Mouse (Mus musculus) fibroblast of lung, adult 2 months (primary cell): ENCODE data around the gene Snx8.
A peak's percentile ranks its signal among the peaks of the same experiment; 100 is the strongest.

Experiments
- DNase-seq: peaks from one replicate; pipeline ENCODE4 v3.0.0-alpha.2; 2011; ENCODE audit warnings: low read depth

The Snx8 gene

DNA sequence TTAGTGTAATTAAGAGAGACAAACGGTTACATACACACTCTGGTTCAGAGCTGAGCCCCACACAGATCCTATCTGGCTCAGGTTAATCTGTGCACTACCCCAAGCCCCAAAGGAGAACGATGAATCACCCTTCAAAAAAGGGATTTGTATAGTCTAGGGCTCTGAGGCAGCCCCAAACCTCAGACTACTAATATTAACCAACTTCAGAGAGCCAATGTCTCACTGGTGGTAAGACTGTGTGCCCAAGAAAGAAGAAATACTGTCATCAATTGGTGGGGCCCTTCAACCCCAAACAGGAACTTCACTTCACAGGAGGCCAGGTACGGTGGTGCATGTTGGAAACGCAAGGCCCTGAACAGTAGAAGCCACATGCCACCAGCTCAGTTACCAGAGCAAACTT, 43.8 kb downstream of the Snx8 start:
- no peak for DNase-seq

DNA sequence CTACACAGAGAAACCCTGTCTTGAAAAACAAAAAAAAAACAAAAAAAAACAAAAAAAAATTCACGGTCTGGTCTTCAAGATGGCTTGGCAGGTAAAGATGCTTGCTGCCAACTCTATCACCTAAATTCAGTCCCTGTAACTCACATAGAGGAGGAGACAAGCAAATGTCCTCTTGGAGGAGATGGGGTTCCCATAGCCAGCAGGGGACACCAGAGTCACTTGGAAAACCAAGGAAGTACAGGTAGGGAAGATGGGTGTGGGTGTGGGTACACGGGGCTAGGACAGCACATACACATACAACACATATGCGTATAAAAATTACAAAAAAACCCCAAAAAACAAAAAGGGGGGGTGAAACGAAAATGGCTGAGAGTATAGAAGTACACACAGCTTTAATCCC, 46.2 kb downstream of the Snx8 start:
- DNase-seq, result no peak

DNA sequence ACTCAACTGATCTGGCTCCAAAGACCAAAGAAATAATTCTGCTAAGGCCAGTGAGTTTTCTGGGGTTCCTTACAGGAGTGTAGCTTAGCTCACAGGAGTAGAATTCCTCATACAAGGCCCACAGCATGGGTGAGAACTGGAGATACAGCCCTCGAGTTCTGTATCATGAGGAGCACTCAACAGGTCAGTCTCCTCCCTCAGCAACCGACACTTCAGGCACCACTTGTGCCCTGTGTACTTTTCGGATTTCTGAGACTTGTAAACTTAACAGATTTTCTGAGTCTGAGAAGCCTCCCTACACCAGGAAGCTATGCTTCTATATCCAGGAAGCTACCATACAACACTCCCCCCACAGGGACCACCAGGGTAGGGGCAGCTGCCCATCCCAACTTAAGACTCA, 49.2 kb downstream of the Snx8 start:
- DNase-seq, result no peak

DNA sequence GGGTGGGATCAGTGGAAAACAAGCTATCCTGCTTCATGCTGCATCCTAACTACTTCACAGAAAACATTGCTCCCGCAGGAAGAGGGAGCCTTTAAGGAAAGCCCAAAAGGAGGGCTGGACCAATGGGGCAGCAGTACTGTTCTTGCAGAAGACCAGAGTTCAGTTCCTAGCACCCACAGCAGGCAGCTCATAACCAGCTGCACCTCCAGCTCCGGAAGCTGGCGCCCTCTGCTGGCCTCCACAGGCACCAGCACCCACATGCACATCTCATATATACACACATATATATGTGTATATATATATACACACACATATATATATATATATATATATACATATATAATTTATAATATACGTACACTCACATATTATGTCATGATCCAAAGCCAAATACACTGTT, 50.3 kb downstream of the Snx8 start:
- no peak for DNase-seq

DNA sequence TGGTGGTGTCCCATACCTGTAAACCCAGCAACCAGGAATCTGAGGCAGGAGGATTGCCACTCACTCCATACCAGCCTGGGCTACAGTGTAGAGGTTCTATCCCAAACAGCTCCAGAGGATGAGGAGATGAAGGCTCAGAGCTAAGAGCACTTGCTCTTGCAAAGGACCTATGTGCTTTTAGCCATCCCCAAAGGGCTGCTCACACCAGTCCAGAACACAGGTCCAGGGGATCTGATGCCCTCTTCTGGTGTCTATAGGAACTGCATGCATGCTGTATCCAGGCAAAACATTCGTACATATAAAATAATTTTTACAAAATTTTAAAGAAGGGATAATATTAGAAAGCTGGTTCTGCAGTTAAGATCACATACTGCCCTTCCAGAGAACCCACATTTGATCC, 52.4 kb downstream of the Snx8 start:
- no peak for DNase-seq

DNA sequence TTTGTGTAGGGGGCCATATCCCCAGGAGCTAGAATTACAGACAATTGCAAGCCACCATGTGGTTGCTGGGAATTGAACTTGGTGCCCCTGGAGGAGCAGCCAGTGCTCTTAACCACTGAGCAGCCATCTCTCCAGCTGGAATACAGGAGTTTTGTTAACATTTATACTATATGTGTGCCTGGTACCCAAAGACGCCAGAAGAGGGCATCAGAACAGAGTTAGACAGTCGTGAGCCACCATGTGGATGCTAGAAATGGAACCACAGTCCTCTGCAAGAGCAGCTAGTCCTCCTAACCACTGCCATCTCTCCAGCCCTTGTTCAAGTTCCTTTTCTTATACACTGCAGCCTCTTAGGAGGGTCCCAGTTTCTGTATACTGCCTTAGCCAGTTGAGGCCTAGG, 55.4 kb downstream of the Snx8 start:
- DNase-seq, result no peak

DNA sequence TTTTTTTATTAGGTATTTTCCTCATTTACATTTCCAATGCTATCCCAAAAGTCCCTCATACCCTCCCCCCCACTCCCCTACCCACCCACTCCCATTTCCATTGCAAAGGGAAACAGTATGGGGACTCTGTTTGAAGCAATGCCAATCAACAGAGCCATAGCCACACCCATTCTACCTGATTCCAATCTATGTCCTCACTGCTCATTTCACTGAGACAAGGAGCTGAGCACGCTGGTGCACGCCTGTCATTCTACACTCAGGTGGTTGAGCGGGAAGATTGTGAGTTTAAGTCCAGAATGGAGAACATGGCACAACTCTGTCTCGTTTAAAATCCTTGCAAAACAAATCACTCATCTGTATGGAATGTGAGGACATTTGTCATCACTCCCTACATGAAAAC, 56.5 kb downstream of the Snx8 start:
- DNase-seq, result no peak

DNA sequence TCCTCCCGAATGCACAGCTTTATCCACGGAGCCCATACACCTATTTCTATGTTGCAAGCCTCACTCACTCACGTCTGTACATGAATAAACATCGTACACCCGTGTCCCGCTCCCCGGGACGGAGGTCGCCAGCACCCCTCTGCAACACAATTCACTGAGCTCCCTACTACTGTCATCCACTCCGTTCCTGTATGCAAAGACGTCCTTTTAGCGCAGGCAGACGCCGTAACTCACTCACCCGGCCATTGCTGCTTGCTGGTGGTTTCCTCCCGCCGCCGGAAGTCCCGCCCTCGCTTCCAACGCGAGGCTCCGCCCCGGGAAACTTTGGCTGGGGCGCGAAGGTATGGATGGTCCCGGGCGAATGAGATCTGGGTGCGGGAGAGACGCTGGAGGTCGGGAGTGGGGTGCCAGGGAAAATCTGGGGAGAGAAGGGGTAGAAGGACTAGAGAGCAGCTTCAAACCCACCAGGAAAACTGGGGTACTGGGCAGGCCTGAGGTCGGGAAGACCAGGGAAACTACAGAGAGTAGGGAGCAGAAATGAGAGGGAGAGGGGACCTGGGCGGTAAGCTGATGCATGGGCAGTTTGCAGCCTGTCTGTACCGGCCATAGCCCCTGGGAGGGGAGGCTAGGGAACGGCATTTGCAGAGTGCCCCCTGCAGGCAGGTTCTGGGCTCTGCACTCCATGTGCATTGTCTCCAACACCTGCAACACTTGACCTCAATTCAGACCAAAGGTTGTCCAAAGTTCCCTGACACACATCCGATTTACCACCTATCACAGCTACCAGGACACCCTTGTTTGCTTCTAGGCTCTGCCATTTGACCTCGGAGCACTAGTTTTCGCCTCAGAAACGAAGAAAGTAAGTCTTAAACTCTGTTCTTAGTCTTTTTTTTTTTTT, 57.2 kb downstream of the Snx8 start, which contains the start of gene Mrm2:
Mrm2 (minus strand) TSS at position 284 of the 898 bp plus-strand sequence.
- DNase-seq, result peak; percentile 34

DNA sequence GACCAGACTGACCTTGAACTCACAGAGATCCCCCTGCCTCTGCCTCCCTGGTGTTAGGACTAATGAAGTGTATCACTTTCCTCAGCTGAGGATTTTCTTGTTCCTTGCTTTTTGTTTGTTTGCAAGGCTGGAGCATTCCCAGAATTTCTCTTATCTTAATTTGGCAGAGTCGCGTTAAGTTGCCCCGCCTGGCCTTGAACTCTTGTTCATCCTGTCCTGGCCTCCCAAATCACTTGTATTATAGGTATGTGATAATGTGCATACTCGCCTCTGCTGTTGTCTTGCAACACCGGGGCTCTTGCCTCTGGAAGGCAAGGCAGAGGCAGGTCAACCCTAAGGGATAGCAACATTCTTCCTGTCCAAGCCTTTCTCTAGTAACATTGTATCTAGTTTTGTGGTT, 65.0 kb downstream of the Snx8 start:
- DNase-seq, result no peak

DNA sequence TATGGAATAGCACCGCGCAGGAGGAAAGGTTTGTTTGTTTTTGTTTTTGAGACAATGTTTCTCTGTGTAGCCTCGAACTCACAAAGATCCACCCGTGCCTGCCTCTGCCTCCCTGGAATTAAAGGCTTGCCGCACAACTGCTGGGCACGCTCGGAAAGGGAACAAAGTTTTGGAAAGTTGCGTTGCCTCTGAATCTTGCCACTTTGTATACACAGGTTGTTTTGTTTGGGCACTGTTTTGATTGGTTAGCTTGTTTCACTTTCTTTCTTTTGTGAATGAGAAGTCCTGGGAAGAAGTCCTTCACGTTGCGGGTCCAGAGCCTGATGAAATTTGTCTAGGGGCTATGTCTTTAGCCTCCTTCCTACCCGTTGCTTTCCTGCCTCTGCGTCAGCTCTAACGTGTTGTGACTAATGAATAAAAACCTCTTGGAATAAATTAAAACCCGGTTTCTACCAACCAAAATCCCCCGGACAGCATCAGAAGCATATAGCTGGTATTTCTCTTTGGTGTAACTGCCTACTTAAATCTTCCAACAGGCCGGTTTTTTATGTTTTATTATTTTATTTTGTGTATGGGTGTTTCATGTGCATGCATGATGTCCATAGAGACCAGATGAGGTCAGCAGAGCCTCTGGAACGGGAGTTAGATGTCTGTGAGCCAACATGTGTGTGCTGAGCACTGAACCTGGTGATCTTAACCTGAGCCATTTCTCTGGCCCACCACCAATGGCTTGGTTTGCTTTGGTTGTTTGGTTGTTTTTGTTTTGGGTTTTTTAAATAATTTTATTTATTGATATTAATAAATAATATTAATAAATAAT, 67.1 kb downstream of the Snx8 start:
- peak; percentile 24 for DNase-seq

DNA sequence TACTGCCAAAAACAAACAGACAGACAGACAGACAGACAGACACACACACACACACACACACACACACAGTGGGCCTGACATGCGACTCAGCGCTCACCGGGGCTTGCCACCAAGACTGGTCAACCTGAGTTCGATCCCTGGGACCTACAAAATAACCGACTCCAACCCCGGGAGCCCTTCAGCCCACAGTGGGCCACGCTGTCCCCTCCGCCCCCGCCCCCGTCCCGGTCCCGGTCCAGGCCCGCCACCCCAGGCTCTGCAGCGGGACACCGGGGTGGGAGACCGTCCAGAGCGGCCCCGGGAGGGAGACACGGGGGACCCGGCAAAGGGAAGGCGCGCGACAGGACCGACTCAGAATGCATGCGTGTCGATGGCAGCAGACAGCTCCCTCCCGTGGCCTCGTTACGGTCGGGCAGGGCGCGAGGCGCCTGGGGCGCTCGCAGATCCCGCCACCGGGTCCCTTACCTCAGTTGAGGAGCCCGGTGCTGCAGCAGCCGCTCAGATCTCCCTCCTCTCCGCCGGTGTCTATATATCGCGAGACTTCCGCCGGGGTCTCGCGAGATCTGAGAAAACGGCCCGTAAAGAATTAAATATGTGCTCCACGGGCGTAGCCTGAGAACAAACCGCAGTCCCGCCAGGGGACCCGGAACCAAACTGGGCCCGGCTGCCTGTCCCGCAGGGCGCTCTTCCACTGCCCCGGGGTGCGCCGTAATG, 67.9 kb downstream of the Snx8 start, which contains the start of the genes Mad1l1 and Nudt1:
Mad1l1 (minus strand) TSS at position 511 of the 714 bp plus-strand sequence.
Nudt1 (plus strand) TSS at position 615 of the 714 bp plus-strand sequence.
- DNase-seq, result peak; percentile 85

DNA sequence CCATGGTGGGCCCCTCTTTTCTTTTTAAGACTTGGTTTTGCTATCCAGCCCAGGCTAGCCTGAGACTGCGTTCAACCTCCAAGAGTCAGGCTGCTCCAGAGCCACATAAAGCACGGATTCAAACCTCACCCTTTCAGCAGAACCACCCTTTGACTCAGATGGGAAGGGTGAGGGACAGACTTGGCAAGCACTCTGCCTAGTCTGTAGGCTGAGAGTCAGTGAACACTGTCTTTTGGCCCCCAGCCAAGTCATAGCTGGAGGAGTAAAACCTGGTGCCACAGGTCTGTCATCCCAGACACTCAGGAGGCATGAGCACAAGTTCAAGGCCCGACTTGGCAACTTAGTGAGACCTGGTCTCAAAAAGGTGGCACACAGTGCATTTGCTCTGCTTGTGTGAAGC, 72.3 kb downstream of the Snx8 start:
- no peak for DNase-seq

DNA sequence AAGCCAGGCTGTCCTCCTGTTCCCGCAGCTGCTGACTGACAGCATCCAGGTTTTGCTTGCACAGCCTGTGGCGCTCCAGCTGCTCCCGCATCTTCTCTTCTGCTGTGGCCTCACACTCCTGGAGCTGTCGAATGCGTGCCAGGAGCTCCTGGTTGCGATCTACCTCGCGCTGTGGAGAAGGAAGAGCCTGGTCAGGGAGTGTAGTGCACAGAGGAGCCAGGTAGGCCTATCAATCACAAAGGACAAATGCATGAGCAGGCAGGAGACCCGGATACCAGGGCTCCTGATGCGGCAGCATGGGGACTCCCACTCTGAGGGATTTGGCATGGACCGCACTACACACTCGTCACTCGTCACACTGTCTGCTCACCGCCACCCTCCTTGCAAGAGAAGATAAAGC, 81.5 kb downstream of the Snx8 start:
- no peak for DNase-seq

DNA sequence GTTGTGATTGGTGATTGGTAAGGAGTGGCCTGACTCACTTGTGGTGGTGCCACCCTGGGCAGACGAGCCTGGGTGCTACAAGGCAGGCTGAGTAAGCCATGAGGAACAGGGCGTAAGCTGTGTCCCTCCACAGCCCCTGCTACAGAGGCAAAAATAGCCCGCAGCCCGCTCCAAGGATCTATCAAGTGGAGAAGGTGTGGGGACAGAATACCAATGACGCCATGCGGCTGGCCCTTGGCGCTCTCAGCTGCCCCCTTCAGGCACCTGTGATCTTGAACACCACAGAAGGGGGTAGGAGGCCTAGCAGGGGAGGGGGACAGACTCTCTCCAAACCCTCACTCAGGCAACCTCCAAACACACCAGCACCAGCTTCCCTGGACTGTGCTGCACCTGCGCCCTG, 83.0 kb downstream of the Snx8 start:
- DNase-seq, result no peak

DNA sequence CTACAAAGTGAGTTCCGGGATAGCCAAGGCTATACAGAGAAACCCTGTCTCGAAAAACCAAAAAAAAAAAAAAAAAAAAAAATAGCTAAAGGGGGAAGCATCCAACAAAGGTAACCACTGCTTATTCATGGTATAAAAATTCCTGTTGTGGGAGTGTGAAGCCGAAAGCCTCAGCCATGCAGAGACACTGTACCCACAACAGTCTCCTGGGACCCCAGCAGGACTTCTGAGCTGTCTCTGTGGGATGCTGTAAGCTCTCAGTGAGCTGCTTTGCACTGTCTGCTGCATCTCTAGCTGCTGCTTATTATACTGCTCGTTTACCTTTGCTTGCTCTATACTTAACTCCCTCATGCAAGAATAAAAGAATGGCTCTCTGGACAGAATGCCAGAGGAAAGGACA, 90.8 kb downstream of the Snx8 start:
- no peak for DNase-seq

DNA sequence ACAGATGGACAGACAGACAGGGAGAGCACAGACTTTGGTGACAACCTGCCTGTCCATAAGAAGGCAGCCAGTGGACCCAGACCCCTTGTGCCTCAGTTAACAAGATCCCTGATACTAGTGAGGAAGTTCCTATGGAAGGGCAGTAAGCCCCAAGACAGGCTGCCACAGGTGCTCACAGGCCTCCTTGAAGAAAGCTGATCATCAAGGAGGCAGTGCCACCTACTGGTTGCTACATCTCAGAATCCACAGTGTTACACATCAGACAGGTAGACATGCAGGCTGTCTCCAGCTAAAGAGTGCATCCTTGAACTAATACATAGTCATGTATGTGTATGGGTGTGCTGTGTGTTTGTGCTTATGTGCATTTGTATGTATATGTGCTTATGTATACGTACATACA, 96.9 kb downstream of the Snx8 start:
- DNase-seq, result peak; percentile 34
